Mouse (Mus musculus) sigmoid colon, adult 10 weeks (tissue): ENCODE measurements around the gene Kin. TPM values are rescaled to one million over a fixed set of nuclear protein-coding genes. Genes with fewer than 3 reads are reported as not detected.

Experiments used
- polyA plus RNA-seq: library from polyadenylated mRNA; stranded (reverse); fragments of 350-450 nt; fragmentation: Illumina TruSeq; extraction: RNeasy Lipid Tissue Mini Kit (QIAGEN cat#74804); gene quantifications from one replicate; pipeline ENCODE4 v1.2.3, GENCODE M21; 2014; ENCODE audit warnings: low read depth, low replicate concordance

Gene Kin
- 35.8 TPM for polyA plus RNA-seq

GRCm38 (mm10) chr2:10080310-10081010 is at the start of gene Kin, which contains the start of gene Atp5c1:
Gene Kin (plus strand): TSS chr2:10080593.
Gene Atp5c1 (minus strand): TSS chr2:10080510.

GRCm38 (mm10) chr2:10048461-10048860 is 31.9 kb upstream of the Kin start, which contains the start of gene Taf3:
Gene Taf3 (minus strand): TSS chr2:10048596.

GRCm38 (mm10) chr2:10131296-10131695 is 50.9 kb downstream of the Kin start, which contains the start of gene Itih2:
Gene Itih2 (minus strand): TSS chr2:10131396.

Other genes starting within 250 kb of the Kin start
- not detected for gene 4930412O13Rik, start 199.3 kb upstream of the Kin start, polyA plus RNA-seq
- gene 9230102O04Rik, start 191.1 kb upstream of the Kin start, polyA plus RNA-seq = not detected
- gene Gata3, start 190.6 kb upstream of the Kin start, polyA plus RNA-seq = 0.54 TPM
- gene Taf3, start 32.0 kb upstream of the Kin start, polyA plus RNA-seq = 6.9 TPM
- gene Atp5c1, start 83 bp upstream of the Kin start, polyA plus RNA-seq = 943 TPM
- gene Itih2, start 50.8 kb downstream of the Kin start, polyA plus RNA-seq = 15.9 TPM
- 268 TPM for gene Itih5, start 73.0 kb downstream of the Kin start, polyA plus RNA-seq